Mouse (Mus musculus): ENCODE results near the gene Hectd4. TPM values are rescaled to one million over a fixed set of nuclear protein-coding genes. Genes with fewer than 3 reads are reported as not detected.
A peak's percentile ranks its signal among the peaks of the same experiment; 100 is the strongest.

Gene Hectd4
- polyA plus RNA-seq, 1 experiment from 2014 or later = 7.6 TPM

GRCm38 (mm10) chr5:121284816-121285215 is 64.8 kb downstream of the Hectd4 start:
- no peak overlapping the region for H3K4me2 ChIP-seq
- no peak for DNase-seq
- no peak overlapping the region for H3K9ac ChIP-seq
- H3K4me3 ChIP-seq (replicated peaks) = no peak overlapping the region
- peak; percentile 38; the same call in 1 of the 2 replicates for ATAC-seq (ENCODE audit: low read depth)
- 84% methylated on average over 5 of the region's 5 CpGs for WGBS (ENCODE audit: insufficient replicate concordance)
- no peak overlapping the region for H3K27ac ChIP-seq
- H3K27me3 ChIP-seq = no peaks in the 10 kb centered on the region
- peaks cover 97% of the 10 kb centered on the region for H3K36me3 ChIP-seq
- 0 out of 2 replicates have a peak, but pooled peaks cover 3% of the 10 kb centered on the region for H3K4me1 ChIP-seq (replicated peaks)
- H3K9me3 ChIP-seq (replicated peaks) = no peaks in the 10 kb centered on the region

- ATAC-seq (ENCODE audit: low read depth) = no peak
- peaks cover 97% of the 10 kb centered on the region for H3K36me3 ChIP-seq
- H3K9me3 ChIP-seq (replicated peaks) = no peaks in the 10 kb centered on the region
- no peaks in the 10 kb centered on the region for H3K27me3 ChIP-seq
- H3K4me3 ChIP-seq (replicated peaks) = no peak overlapping the region
- H3K4me2 ChIP-seq = no peak overlapping the region
- H3K27ac ChIP-seq = no peak overlapping the region
- H3K4me1 ChIP-seq (replicated peaks) = peaks cover 12% of the 10 kb centered on the region
- no peak overlapping the region for H3K9ac ChIP-seq
- no peak for DNase-seq
- WGBS (ENCODE audit: insufficient replicate concordance) = 87% methylated on average over 2 of the region's 2 CpGs
These were observed 67.2 kb downstream of the Hectd4 start for GRCm38 (mm10) chr5:121287213-121287612.

GRCm38 (mm10) chr5:121290289-121290688 is 70.3 kb downstream of the Hectd4 start:
- Histone ChIP-seq H3K4me3 (replicated peaks) (no peak overlapping the region), H3K9ac (no peak overlapping the region), H3K4me1 (replicated peaks) (peaks cover 15% of the 10 kb centered on the region), H3K9me3 (replicated peaks) (no peaks in the 10 kb centered on the region), H3K27me3 (no peaks in the 10 kb centered on the region), H3K27ac (no peak overlapping the region), H3K36me3 (peaks cover 99% of the 10 kb centered on the region), H3K4me2 (no peak overlapping the region)
- no peak for DNase-seq
- ATAC-seq (ENCODE audit: low read depth) = no peak
- 91% methylated on average over 3 of the region's 3 CpGs for WGBS (ENCODE audit: insufficient replicate concordance)

- no peak overlapping the region for H3K9ac ChIP-seq
- peaks cover 15% of the 10 kb centered on the region for H3K4me1 ChIP-seq (replicated peaks)
- peak; percentile 58 for ATAC-seq (ENCODE audit: low read depth)
- H3K36me3 ChIP-seq = peaks cover 99% of the 10 kb centered on the region
- H3K4me2 ChIP-seq = no peak overlapping the region
- no peaks in the 10 kb centered on the region for H3K9me3 ChIP-seq (replicated peaks)
- no peak for DNase-seq
- no peak overlapping the region for H3K4me3 ChIP-seq (replicated peaks)
- WGBS (ENCODE audit: insufficient replicate concordance) = 53% methylated on average over 16 of the region's 16 CpGs
- H3K27ac ChIP-seq = peak overlapping the region; percentile 18; the same call in 1 of the 2 replicates
- no peaks in the 10 kb centered on the region for H3K27me3 ChIP-seq
These were observed 72.5 kb downstream of the Hectd4 start for GRCm38 (mm10) chr5:121292309-121293165.

- Histone ChIP-seq H3K36me3 (peaks cover 98% of the 10 kb centered on the region), H3K4me3 (replicated peaks) (no peak overlapping the region), H3K9ac (no peak overlapping the region), H3K4me1 (replicated peaks) (no peaks in the 10 kb centered on the region), H3K27me3 (no peaks in the 10 kb centered on the region), H3K27ac (no peak overlapping the region), H3K9me3 (replicated peaks) (no peaks in the 10 kb centered on the region), H3K4me2 (no peak overlapping the region)
- no peak for DNase-seq
- WGBS (ENCODE audit: insufficient replicate concordance) = 90% methylated on average over 7 of the region's 7 CpGs
- ATAC-seq (ENCODE audit: low read depth) = no peak
These were observed 85.0 kb downstream of the Hectd4 start for GRCm38 (mm10) chr5:121305009-121305408.

- Histone ChIP-seq H3K27ac (no peak overlapping the region), H3K4me1 (replicated peaks) (no peaks in the 10 kb centered on the region), H3K9ac (no peak overlapping the region), H3K9me3 (replicated peaks) (no peaks in the 10 kb centered on the region), H3K4me3 (replicated peaks) (no peak overlapping the region), H3K36me3 (peaks cover 100% of the 10 kb centered on the region), H3K4me2 (no peak overlapping the region), H3K27me3 (no peaks in the 10 kb centered on the region)
- 85% methylated on average over 3 of the region's 3 CpGs for WGBS (ENCODE audit: insufficient replicate concordance)
- DNase-seq (no peak), ATAC-seq (ENCODE audit: low read depth) (no peak)
These were observed 87.6 kb downstream of the Hectd4 start for GRCm38 (mm10) chr5:121307620-121308019.

GRCm38 (mm10) chr5:121311576-121311975 is 91.6 kb downstream of the Hectd4 start:
- ATAC-seq (ENCODE audit: low read depth) = no peak
- H3K27ac ChIP-seq = no peak overlapping the region
- no peak overlapping the region for H3K4me3 ChIP-seq (replicated peaks)
- H3K4me2 ChIP-seq = no peak overlapping the region
- no peak overlapping the region for H3K9ac ChIP-seq
- no peaks in the 10 kb centered on the region for H3K4me1 ChIP-seq (replicated peaks)
- WGBS (ENCODE audit: insufficient replicate concordance) = 93% methylated on average over 8 of the region's 8 CpGs
- no peaks in the 10 kb centered on the region for H3K27me3 ChIP-seq
- H3K36me3 ChIP-seq = peaks cover 100% of the 10 kb centered on the region
- H3K9me3 ChIP-seq (replicated peaks) = no peaks in the 10 kb centered on the region
- no peak for DNase-seq

- Histone ChIP-seq H3K4me2 (no peak overlapping the region), H3K4me3 (replicated peaks) (no peak overlapping the region), H3K27me3 (no peaks in the 10 kb centered on the region), H3K27ac (no peak overlapping the region), H3K9ac (no peak overlapping the region), H3K36me3 (peaks cover 100% of the 10 kb centered on the region), H3K9me3 (replicated peaks) (no peaks in the 10 kb centered on the region), H3K4me1 (replicated peaks) (no peaks in the 10 kb centered on the region)
- WGBS (ENCODE audit: insufficient replicate concordance) = 94% methylated on average over 10 of the region's 10 CpGs
- ATAC-seq (ENCODE audit: low read depth) (no peak), DNase-seq (no peak)
These were observed 93.9 kb downstream of the Hectd4 start for GRCm38 (mm10) chr5:121313764-121314474.

GRCm38 (mm10) chr5:121326079-121326805 is 106.2 kb downstream of the Hectd4 start:
- DNase-seq (no peak), ATAC-seq (ENCODE audit: low read depth) (no peak)
- Histone ChIP-seq H3K36me3 (peaks cover 92% of the 10 kb centered on the region), H3K4me3 (replicated peaks) (no peak overlapping the region), H3K27me3 (no peaks in the 10 kb centered on the region), H3K27ac (no peak overlapping the region), H3K4me2 (no peak overlapping the region), H3K9ac (no peak overlapping the region), H3K4me1 (replicated peaks) (0 out of 2 replicates have a peak, but pooled peaks cover 4% of the 10 kb centered on the region), H3K9me3 (replicated peaks) (no peaks in the 10 kb centered on the region)
- WGBS (ENCODE audit: insufficient replicate concordance) = 93% methylated on average over 14 of the region's 14 CpGs

GRCm38 (mm10) chr5:121329333-121330058 is 109.5 kb downstream of the Hectd4 start:
- H3K36me3 ChIP-seq = peaks cover 92% of the 10 kb centered on the region
- no peaks in the 10 kb centered on the region for H3K9me3 ChIP-seq (replicated peaks)
- ATAC-seq (ENCODE audit: low read depth) (0 out of 2 replicates have a peak, but pooled peaks have one; percentile 11), DNase-seq (no peak)
- no peaks in the 10 kb centered on the region for H3K27me3 ChIP-seq
- H3K4me1 ChIP-seq (replicated peaks) = 0 out of 2 replicates have a peak, but pooled peaks cover 2% of the 10 kb centered on the region
- WGBS (ENCODE audit: insufficient replicate concordance) = 79% methylated on average over 11 of the region's 11 CpGs
- peak overlapping the region; percentile 37 for H3K4me3 ChIP-seq (replicated peaks)
- peak overlapping the region; percentile 47 for H3K9ac ChIP-seq
- peak overlapping the region; percentile 60 for H3K27ac ChIP-seq
- peak overlapping the region; percentile 41 for H3K4me2 ChIP-seq

Measured in liver, embryonic 13.5 days (tissue).